Mouse (Mus musculus) forebrain, embryonic 13.5 days (tissue): ENCODE measurements around the gene Vtcn1. TPM values are rescaled to one million over a fixed set of nuclear protein-coding genes. Genes with fewer than 3 reads are reported as not detected.
"Not testable (repeated sequence)": the region's sequence is repeated elsewhere in the genome, so short reads cannot be mapped to it uniquely, and the experiment has no call there.

ENCODE experiments used
- ATAC-seq: fragments of 200-750 bp; cut with Nextera tagmentation; 2 replicates; pipeline ENCODE4 v1.8.0; 2017
- H3K27ac ChIP-seq: fragments of 300-500 bp; sonication (generic); 2 replicates; pipeline ENCODE4 v1.5.1; 2015; ENCODE audit warnings: inconsistent platforms, mild to moderate bottlenecking, moderate library complexity
- H3K27me3 ChIP-seq: fragments of 300-500 bp; sonication (generic); 2 replicates; pipeline ENCODE4 v1.6.1; 2015; ENCODE audit warnings: mild to moderate bottlenecking, inconsistent platforms
- H3K36me3 ChIP-seq: fragments of 300-500 bp; sonication (generic); 2 replicates; pipeline ENCODE4 v1.6.1; 2015; ENCODE audit warnings: mild to moderate bottlenecking, inconsistent platforms; ENCODE audit not compliant: poor library complexity, severe bottlenecking
- H3K4me1 ChIP-seq: fragments of 300-500 bp; sonication (generic); 2 replicates; pipeline ENCODE4 v1.6.1; 2015; ENCODE audit warnings: inconsistent platforms
- H3K4me2 ChIP-seq: fragments of 300-500 bp; sonication (generic); 2 replicates; pipeline ENCODE4 v1.6.1; 2015; ENCODE audit warnings: inconsistent platforms, mild to moderate bottlenecking, moderate library complexity
- H3K4me3 ChIP-seq: fragments of 300-500 bp; sonication (generic); 2 replicates; pipeline ENCODE4 v1.5.1; 2015; ENCODE audit warnings: mild to moderate bottlenecking, inconsistent platforms
- H3K9ac ChIP-seq: fragments of 300-500 bp; sonication (generic); 2 replicates; pipeline ENCODE4 v1.6.1; 2015; ENCODE audit warnings: mild to moderate bottlenecking, inconsistent platforms
- H3K9me3 ChIP-seq: fragments of 300-500 bp; sonication (generic); replicated peaks from 2 replicates; pipeline ENCODE4 v1.6.1; 2016; ENCODE audit warnings: inconsistent platforms
- WGBS: fragments of 180-500 bp; shearing (Covaris S2); methylation state at CpG from one replicate; pipeline ENCODE4 v1.1.7; 2015; 5-methylcytosine and 5-hydroxymethylcytosine counted together
- polyA plus RNA-seq: library from polyadenylated mRNA; unstranded; fragments of >200 nt; fragmentation: Nextera tagmentation; extraction: Ambion mirVana; gene quantifications from 2 replicates; pipeline ENCODE4 v1.2.1, GENCODE M21; 2015

The Vtcn1 gene
- polyA plus RNA-seq, 1 experiment from 2014 or later: not detected

DNA sequence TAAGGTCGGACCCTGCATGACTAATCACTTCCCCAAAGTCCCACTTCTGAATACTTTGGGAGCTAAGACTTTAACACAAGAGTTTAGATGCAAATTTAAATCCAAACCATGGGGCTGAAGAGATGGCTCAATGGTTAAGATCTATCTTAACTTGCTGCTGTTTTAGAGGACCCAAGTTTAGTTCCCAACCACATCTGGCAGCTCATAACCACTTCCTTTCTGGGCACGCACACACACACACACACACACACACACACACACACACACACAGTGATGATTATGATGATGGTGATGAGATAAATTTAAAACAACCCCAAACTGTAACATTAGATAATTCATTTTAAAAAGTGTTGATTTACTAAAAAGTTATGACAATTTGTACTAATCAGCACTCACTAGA is 13.4 kb upstream of the Vtcn1 start:
- Histone ChIP-seq H3K9ac (no peak overlapping the region), H3K27ac (no peak overlapping the region), H3K27me3 (no peaks in the 10 kb centered on the region), H3K4me3 (no peak overlapping the region), H3K9me3 (no peaks in the 10 kb centered on the region), H3K4me2 (no peak overlapping the region), H3K36me3 (no peaks in the 10 kb centered on the region), H3K4me1 (no peaks in the 10 kb centered on the region)
- no peak for ATAC-seq
- 92% methylated on average over 2 of the region's 2 CpGs for WGBS

DNA sequence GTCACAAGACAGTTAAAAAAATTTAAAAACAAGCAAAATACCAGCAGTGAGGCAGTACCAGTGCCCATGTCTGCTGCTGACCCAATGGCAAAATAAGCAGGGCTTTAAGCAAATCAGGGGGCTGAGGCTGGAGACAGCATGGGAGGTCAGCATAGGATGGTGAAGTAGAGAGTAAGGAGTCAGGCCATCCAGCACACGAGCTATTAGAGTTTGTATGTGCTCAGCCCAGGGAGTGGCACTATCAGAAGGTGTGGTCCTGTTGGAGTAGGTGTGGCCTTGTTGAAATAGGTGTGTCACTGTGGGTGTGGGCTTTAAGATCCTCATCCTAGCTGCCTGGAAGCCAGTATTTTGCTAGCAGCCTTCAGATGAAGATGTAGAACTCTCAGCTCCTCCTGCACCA is 9.8 kb upstream of the Vtcn1 start:
- H3K9me3 ChIP-seq, ATAC-seq, H3K4me3 ChIP-seq, H3K36me3 ChIP-seq, H3K27me3 ChIP-seq, H3K27ac ChIP-seq, H3K4me2 ChIP-seq, H3K4me1 ChIP-seq, H3K9ac ChIP-seq: not testable (repeated sequence)
- 59% methylated on average over 1 of the region's 1 CpGs for WGBS

DNA sequence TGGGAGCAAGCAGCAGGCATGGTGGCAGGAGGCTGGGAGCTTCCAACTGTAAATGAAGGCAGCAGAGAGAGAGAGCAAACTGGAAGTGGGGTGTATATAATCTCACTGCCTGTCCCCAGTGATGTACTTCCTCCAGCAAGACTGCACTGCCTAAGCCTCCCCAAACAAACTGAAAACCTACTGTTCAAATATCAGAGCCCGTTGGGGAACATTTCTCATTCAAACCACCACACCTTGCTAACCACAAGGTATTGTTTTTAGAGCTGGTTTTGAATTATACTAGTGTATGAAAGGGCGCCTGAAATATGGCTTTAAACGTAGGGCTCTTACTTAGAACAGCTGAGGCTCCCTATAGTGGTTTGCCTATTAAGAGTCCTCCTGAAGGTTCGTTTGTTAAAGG is 6.5 kb upstream of the Vtcn1 start:
- no peak overlapping the region for H3K4me2 ChIP-seq
- H3K9ac ChIP-seq: no peak overlapping the region
- no peaks in the 10 kb centered on the region for H3K9me3 ChIP-seq
- ATAC-seq: no peak
- no peak overlapping the region for H3K4me3 ChIP-seq
- H3K27ac ChIP-seq: no peak overlapping the region
- no peaks in the 10 kb centered on the region for H3K4me1 ChIP-seq
- no peaks in the 10 kb centered on the region for H3K27me3 ChIP-seq
- no peaks in the 10 kb centered on the region for H3K36me3 ChIP-seq
- 74% methylated on average over 4 of the region's 4 CpGs for WGBS

DNA sequence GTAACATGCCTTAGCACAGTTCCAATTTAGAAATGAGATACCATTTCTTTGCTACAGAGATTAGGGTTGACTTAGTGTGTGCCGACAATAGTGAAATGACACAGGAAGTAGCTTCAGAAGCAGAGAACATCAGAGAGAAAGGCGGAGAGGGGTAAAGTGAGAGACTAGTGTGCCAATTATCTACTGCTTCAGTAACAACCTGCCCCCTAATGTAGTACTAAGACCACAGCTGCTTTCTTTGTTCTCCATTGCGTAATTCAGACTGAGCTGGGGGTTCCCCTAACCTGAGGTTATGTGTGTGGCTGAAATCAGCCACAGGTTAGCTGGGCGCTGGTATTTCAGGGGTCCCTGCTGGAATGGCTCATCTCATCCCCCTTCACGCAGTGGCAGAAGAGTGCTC is 5.7 kb upstream of the Vtcn1 start:
- H3K4me2 ChIP-seq: no peak overlapping the region
- H3K9ac ChIP-seq: no peak overlapping the region
- WGBS: 90% methylated on average over 5 of the region's 5 CpGs
- H3K4me1 ChIP-seq: no peaks in the 10 kb centered on the region
- H3K36me3 ChIP-seq: no peaks in the 10 kb centered on the region
- no peak overlapping the region for H3K27ac ChIP-seq
- no peak for ATAC-seq
- H3K27me3 ChIP-seq: no peaks in the 10 kb centered on the region
- H3K4me3 ChIP-seq: no peak overlapping the region
- no peaks in the 10 kb centered on the region for H3K9me3 ChIP-seq

DNA sequence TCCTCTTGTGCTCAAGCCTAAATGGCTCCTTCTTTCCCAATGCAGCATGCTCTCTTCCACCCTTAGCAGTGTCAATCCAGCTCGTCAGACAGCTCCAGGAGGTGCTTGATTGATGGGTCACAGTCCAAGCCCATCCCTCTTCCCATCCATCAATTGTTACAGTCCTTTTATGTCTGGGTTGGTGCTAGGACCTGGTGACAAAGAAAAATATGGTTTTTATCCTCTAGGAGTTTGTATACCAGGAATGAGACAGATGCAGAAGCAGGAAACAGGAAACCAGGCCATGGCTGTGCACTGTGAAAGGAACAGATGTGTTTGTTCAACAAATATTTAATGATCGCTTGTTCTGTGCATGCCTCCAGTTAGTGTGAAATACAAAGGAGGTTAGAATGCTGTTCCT is 4.4 kb upstream of the Vtcn1 start:
- no peaks in the 10 kb centered on the region for H3K36me3 ChIP-seq
- 71% methylated on average over 2 of the region's 2 CpGs for WGBS
- H3K4me3 ChIP-seq: no peak overlapping the region
- H3K4me2 ChIP-seq: no peak overlapping the region
- H3K27me3 ChIP-seq: no peaks in the 10 kb centered on the region
- ATAC-seq: peak; percentile 31
- no peaks in the 10 kb centered on the region for H3K4me1 ChIP-seq
- H3K9ac ChIP-seq: no peak overlapping the region
- H3K9me3 ChIP-seq: no peaks in the 10 kb centered on the region
- no peak overlapping the region for H3K27ac ChIP-seq

DNA sequence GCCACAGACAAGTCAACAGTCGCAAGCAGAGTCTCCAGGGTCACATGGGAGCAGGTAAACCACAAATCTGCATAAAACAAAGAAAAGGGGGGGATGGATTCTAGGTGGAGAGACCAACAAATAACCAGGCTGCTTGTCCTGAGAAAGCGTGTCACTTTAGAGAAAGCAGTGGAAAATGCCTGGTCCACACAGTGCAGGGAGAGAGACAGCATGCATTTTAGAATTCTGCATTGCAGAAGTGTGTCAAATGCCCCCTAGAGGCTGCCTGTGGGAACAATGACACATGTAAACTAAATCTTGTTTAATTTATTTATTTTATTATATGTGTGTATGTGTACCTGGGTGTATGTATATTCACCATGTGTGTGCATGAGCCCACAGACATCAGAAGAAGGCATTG is 4.0 kb upstream of the Vtcn1 start:
- Histone ChIP-seq H3K9ac (no peak overlapping the region), H3K4me2 (no peak overlapping the region), H3K9me3 (no peaks in the 10 kb centered on the region), H3K4me1 (no peaks in the 10 kb centered on the region), H3K27ac (no peak overlapping the region), H3K4me3 (no peak overlapping the region), H3K27me3 (no peaks in the 10 kb centered on the region), H3K36me3 (no peaks in the 10 kb centered on the region)
- peak; percentile 71 for ATAC-seq
- 69% methylated on average over 2 of the region's 2 CpGs for WGBS

DNA sequence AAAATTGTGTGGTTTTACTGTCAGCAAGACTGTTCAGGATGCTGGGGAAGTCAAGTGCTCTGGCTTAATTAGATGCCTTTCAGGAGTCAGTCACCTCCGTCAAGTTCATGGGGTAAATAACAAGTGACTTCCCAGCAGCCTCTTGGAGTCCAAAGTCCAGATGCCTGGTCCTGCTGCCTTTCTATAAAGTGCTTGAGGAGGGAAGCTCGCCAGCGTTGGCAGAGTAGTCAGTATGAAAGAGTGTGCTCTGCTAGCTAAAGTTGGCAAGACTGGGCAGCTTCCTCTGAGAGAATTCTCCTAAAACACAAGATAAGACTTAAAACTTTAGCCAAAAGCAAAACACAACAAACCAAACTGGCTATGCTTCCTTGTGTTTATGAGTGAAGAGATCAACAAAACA is 18.5 kb downstream of the Vtcn1 start:
- Histone ChIP-seq H3K27ac (no peak overlapping the region), H3K27me3 (no peaks in the 10 kb centered on the region), H3K9me3 (no peaks in the 10 kb centered on the region), H3K4me2 (no peak overlapping the region), H3K36me3 (no peaks in the 10 kb centered on the region), H3K4me3 (no peak overlapping the region), H3K9ac (no peak overlapping the region), H3K4me1 (no peaks in the 10 kb centered on the region)
- WGBS: 77% methylated on average over 3 of the region's 3 CpGs
- no peak for ATAC-seq

DNA sequence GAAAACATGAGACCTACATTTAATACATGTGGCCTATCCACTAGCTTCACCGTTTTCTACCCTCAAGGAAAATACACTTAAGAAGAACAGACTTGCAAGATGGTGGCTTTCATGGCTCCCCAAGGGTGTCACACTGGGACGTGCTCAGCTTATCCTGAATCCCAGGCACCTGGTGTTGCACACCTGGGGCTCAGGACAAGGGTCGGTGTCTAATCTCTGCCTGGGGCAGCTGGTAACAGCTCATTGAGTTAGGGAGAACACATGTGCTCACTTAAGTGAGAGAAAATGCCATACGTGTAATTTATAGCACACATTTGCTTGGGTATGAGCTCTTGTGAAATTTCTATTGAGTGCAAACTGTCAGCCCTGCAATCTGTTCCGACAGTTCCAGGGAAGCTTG is 19.1 kb downstream of the Vtcn1 start:
- no peak overlapping the region for H3K9ac ChIP-seq
- H3K4me2 ChIP-seq: no peak overlapping the region
- H3K36me3 ChIP-seq: no peaks in the 10 kb centered on the region
- no peak overlapping the region for H3K27ac ChIP-seq
- no peaks in the 10 kb centered on the region for H3K27me3 ChIP-seq
- no peak for ATAC-seq
- no peaks in the 10 kb centered on the region for H3K4me1 ChIP-seq
- H3K9me3 ChIP-seq: no peaks in the 10 kb centered on the region
- 75% methylated on average over 5 of the region's 5 CpGs for WGBS
- no peak overlapping the region for H3K4me3 ChIP-seq

DNA sequence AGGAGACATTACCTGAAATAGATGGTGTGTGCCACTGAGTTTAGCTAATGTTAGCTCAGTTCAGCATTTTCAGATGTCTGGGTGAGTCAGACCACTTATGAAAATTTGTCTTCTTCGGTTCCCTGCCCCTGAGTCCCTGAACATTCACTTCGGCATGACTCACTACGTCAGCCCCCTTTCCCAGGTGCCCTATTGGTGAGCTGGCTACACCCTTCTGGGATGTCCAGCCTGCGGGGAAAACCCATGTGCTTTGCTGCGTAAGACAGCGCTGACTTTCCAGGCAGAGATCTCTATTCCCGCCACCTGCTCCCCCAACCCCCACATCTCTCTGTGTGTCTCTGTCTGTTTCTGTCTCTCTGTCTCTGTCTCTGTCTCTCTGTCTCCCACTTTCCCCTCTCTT is 23.1 kb downstream of the Vtcn1 start:
- no peaks in the 10 kb centered on the region for H3K36me3 ChIP-seq
- H3K4me3 ChIP-seq: no peak overlapping the region
- no peak overlapping the region for H3K4me2 ChIP-seq
- H3K9me3 ChIP-seq: no peaks in the 10 kb centered on the region
- no peaks in the 10 kb centered on the region for H3K4me1 ChIP-seq
- H3K27ac ChIP-seq: no peak overlapping the region
- H3K27me3 ChIP-seq: no peaks in the 10 kb centered on the region
- ATAC-seq: no peak
- H3K9ac ChIP-seq: no peak overlapping the region
- WGBS: 91% methylated on average over 7 of the region's 7 CpGs

DNA sequence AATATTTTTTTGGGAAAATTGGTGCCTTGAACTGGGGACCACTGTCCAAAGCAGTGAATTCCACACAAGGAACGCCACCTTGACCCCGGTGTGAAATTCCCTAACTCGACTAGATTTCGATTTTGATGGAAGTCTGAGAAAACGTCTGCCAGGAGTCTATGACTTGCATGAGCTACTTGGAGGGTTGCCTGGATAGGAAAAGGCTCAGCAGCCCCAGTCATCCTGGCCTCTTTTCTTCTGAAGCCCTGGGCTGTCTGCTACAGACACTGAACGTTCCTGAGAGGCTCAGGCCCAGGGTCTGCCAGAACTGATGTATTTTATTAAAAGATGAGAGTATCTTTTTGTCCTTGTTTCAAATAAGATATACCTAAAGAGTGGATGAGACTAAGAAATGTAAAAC is 25.2 kb downstream of the Vtcn1 start:
- no peak overlapping the region for H3K4me2 ChIP-seq
- no peak for ATAC-seq
- no peaks in the 10 kb centered on the region for H3K4me1 ChIP-seq
- H3K27me3 ChIP-seq: no peaks in the 10 kb centered on the region
- no peak overlapping the region for H3K9ac ChIP-seq
- H3K36me3 ChIP-seq: no peaks in the 10 kb centered on the region
- H3K27ac ChIP-seq: no peak overlapping the region
- no peaks in the 10 kb centered on the region for H3K9me3 ChIP-seq
- no peak overlapping the region for H3K4me3 ChIP-seq
- WGBS: 88% methylated on average over 6 of the region's 6 CpGs

DNA sequence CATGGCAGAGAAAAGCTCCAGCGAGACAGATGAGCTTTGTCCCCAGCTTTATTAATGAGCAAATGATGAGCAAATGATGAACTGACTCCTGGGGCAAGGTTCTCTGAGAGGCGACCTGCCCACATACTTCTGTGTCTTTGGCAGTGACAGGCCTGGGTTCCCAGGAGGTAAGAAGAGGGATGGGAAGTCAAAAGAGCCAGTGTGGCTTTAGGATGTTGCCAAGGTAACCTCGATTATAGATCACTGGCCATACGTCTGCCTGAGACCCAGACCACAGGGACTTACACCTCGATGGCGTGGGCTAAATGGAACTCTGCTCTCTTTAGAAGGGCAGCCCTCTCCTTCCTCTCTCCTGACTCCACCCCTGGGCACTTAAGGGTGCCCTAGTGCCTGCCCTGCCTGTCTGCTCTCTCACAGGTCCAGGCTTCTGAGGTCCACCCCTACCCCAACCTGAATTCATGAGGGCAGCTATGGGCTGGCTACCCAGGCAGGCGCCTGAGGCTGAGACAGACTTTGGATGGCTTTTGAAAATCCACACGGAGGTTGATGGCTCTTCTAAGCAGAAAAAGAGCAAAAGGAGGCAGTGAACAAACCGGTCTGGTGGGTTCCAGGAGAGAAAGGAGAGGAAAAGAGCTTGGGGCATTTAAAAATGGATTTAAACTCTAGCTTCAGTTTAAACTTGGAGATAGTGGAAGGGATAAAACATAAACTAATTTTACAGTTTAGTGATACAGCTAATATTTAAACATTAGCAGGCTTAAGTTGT is 31.0 kb downstream of the Vtcn1 start:
- ATAC-seq: no peak
- no peak overlapping the region for H3K4me2 ChIP-seq
- H3K4me1 ChIP-seq: no peaks in the 10 kb centered on the region
- H3K9me3 ChIP-seq: no peaks in the 10 kb centered on the region
- no peak overlapping the region for H3K27ac ChIP-seq
- no peaks in the 10 kb centered on the region for H3K27me3 ChIP-seq
- H3K36me3 ChIP-seq: no peaks in the 10 kb centered on the region
- no peak overlapping the region for H3K9ac ChIP-seq
- no peak overlapping the region for H3K4me3 ChIP-seq
- WGBS: 61% methylated on average over 9 of the region's 9 CpGs

DNA sequence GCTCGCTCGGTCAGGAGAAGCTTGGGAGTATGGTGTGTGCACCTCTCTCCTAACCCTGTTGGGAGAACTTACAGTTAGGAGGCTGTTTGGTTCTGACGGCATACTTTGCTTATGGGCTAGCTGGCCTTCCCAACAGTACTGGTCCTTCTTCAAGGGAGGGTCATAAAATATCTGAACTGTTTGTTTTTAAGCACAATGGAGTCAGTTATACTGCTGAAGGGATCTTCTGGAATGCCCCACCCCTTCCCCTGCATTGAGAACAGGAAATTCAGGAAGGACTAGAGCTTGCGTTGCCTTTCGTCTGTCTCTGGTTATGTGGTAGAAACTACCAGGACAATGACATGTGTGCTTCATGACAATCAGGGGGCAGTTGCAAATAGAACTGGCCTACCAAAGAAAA is 31.9 kb downstream of the Vtcn1 start:
- no peak for ATAC-seq
- Histone ChIP-seq H3K9me3 (no peaks in the 10 kb centered on the region), H3K36me3 (no peaks in the 10 kb centered on the region), H3K4me1 (0 out of 2 replicates have a peak, but pooled peaks cover 5% of the 10 kb centered on the region), H3K4me2 (no peak overlapping the region), H3K9ac (no peak overlapping the region), H3K4me3 (no peak overlapping the region), H3K27me3 (no peaks in the 10 kb centered on the region), H3K27ac (no peak overlapping the region)
- WGBS: 94% methylated on average over 5 of the region's 5 CpGs

DNA sequence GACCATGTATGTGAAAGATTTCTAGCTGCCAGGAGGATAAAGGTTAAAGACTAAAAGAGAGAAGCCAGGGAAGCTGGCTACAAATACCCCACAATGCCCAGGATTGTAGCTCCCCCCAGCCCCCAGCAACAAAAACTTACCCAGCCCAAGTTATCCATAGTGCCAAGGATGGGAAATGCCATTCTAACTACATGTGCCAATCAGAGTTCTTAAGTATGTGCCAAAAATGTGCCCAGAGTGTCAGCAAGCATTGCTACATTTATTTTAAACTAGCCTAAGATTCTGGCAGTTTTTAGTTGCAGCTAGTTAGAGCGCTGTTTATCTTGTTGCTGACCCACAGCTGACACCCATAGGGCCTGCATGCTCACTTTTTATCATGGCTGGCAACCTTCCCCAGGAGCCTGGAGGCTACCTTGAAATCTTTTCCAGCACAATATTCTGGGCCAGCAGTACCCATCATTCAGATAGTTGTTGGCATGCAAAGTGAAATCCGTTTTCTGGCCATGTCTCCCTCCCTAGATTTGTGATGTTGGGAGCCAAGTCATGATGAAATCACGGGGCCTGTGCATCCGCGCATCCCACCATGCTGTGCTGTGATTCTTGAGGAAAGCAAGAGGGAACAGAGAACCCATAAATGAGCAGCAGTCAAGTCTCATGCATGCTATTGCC is 33.2 kb downstream of the Vtcn1 start:
- H3K4me1 ChIP-seq: 0 out of 2 replicates have a peak, but pooled peaks cover 5% of the 10 kb centered on the region
- 84% methylated on average over 5 of the region's 5 CpGs for WGBS
- no peak overlapping the region for H3K27ac ChIP-seq
- no peaks in the 10 kb centered on the region for H3K27me3 ChIP-seq
- no peak overlapping the region for H3K9ac ChIP-seq
- peak; percentile 69; the same call in 1 of the 2 replicates for ATAC-seq
- H3K9me3 ChIP-seq: no peaks in the 10 kb centered on the region
- no peak overlapping the region for H3K4me2 ChIP-seq
- no peak overlapping the region for H3K4me3 ChIP-seq
- H3K36me3 ChIP-seq: no peaks in the 10 kb centered on the region
